Mouse (Mus musculus): Measurements from ENCODE around the gene Olfr1442.

DNA sequence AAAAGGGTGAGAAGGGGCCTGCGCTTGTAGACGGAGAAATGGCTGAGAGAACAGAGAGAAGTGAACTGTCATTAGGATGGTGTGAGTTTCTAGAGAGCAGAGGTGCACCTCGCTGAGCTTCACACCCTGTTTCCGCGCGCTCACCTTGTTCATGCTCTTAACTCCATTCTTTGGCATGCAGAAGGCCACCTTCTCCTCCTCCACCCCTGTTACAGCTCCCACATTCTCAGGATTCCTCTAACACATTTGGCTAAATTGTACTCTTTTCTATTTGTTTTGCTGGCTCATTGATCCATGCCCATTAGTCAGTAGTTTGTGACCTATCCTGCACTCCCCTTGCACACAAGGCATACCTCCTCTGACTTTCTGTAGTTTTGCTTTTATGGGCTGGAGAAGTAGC is 49.0 kb downstream of the Olfr1442 start:
- TF ChIP-seq CTCF (IDR thresholded peaks at IDR 0.05; ENCODE audit: low read depth, low read length) (no peak), TAL1 (conservative IDR thresholded peaks at IDR 0.05; ENCODE audit: low read depth, low read length) (no peak), GATA1 (IDR thresholded peaks at IDR 0.05; ENCODE audit: borderline replicate concordance, low read length) (no peak), POLR2AphosphoS5 (IDR thresholded peaks at IDR 0.05; ENCODE audit: insufficient replicate concordance, low read depth, low read length) (no peak)

Measured in G1E (cell line).